Comparison of ENCODE assay signal across 21 mouse cellular contexts in genomic region chr5:64472415-64472814, GRCm38 (mm10).
A peak's percentile ranks its signal among the peaks of the same experiment; 100 is the strongest.
DNase-seq lines count a peak whose midpoint lies in the region; ATAC-seq and TF ChIP-seq lines count a peak whose summit lies in the region.
"Had no signal": no experiment of that assay in that cellular context is flagged by ENCODE, and none has a peak within 500 bp of the region (broad histone marks: within the 10 kb centered on the region; RNA-seq: fewer than 3 reads in every experiment).

No protein-coding gene starts in this region.

- 0 out of 2 replicates have a peak overlapping the region, but pooled peaks have one; percentile 24 for H3K4me2 ChIP-seq in heart, embryonic 16.5 days (ENCODE audit: low read depth, low read length)
- no peak overlapping the region for H3K4me2 ChIP-seq in heart, embryonic 11.5 days
- no peak overlapping the region for H3K4me2 ChIP-seq in kidney, postnatal 0 days (ENCODE audit: low read length)
- H3K4me2 ChIP-seq: forebrain, embryonic 12.5 days; heart, embryonic 15.5 days; limb, embryonic 12.5 days; liver, embryonic 12.5 days; midbrain, embryonic 11.5 days had no signal

- H3K9me3 ChIP-seq in heart, embryonic 16.5 days (replicated peaks; ENCODE audit: control insufficient read depth, low read length), result no peaks in the 10 kb centered on the region; the same call in 1 of the 2 replicates
- no peaks in the 10 kb centered on the region for H3K9me3 ChIP-seq in heart, embryonic 11.5 days (replicated peaks; ENCODE audit: control insufficient read depth, low read length)
- no peaks in the 10 kb centered on the region; the same call in 1 of the 2 replicates for H3K9me3 ChIP-seq in kidney, postnatal 0 days (replicated peaks; ENCODE audit: low read length)
- H3K9me3 ChIP-seq: forebrain, embryonic 12.5 days; G1E; heart, embryonic 15.5 days; limb, embryonic 12.5 days; liver, embryonic 12.5 days had no signal

- no peaks in the 10 kb centered on the region for H3K4me1 ChIP-seq in heart, embryonic 16.5 days (ENCODE audit: control insufficient read depth, insufficient read depth, low read length)
- no peaks in the 10 kb centered on the region for H3K4me1 ChIP-seq in heart, embryonic 11.5 days (ENCODE audit: control insufficient read depth, insufficient read depth, low read length)
- no peaks in the 10 kb centered on the region for H3K4me1 ChIP-seq in kidney, postnatal 0 days (replicated peaks; ENCODE audit: insufficient read depth, low read length)
- H3K4me1 ChIP-seq: heart, embryonic 15.5 days; limb, embryonic 12.5 days had no signal

- no peak for TF ChIP-seq CTCF in kidney, postnatal 0 days (IDR thresholded peaks at IDR 0.05; ENCODE audit: low read depth)

- H3K9ac ChIP-seq in heart, embryonic 16.5 days (ENCODE audit: low read length), result no peak overlapping the region
- H3K9ac ChIP-seq in heart, embryonic 11.5 days (ENCODE audit: low read depth, low read length), result no peak overlapping the region
- H3K9ac ChIP-seq in kidney, postnatal 0 days (ENCODE audit: low read depth, low read length), result no peak overlapping the region
- H3K9ac ChIP-seq: forebrain, embryonic 12.5 days; heart, embryonic 15.5 days; limb, embryonic 12.5 days; liver, embryonic 12.5 days had no signal

- no peak for ATAC-seq in heart, embryonic 16.5 days (replicated peaks; ENCODE audit: extremely low read depth, insufficient read depth, low FRiP score)
- ATAC-seq in heart, embryonic 11.5 days (replicated peaks; ENCODE audit: insufficient number of reproducible peaks, low FRiP score, low TSS enrichment), result no peak
- no peak for ATAC-seq in kidney, postnatal 0 days (replicated peaks; ENCODE audit: low FRiP score, low read depth)
- ATAC-seq: hindbrain, embryonic 16.5 days; liver, embryonic 12.5 days had no signal

- no peaks in the 10 kb centered on the region for H3K36me3 ChIP-seq in heart, embryonic 16.5 days (ENCODE audit: control insufficient read depth, insufficient read depth)
- no peaks in the 10 kb centered on the region for H3K36me3 ChIP-seq in heart, embryonic 11.5 days (ENCODE audit: control insufficient read depth, insufficient read depth, low read length)
- no peaks in the 10 kb centered on the region for H3K36me3 ChIP-seq in kidney, postnatal 0 days (ENCODE audit: insufficient read depth, low read length)
- H3K36me3 ChIP-seq: forebrain, embryonic 12.5 days; G1E; heart, embryonic 15.5 days; limb, embryonic 12.5 days; liver, embryonic 12.5 days had no signal

- no peak overlapping the region for H3K4me3 ChIP-seq in heart, embryonic 16.5 days (ENCODE audit: low read length)
- H3K4me3 ChIP-seq in heart, embryonic 11.5 days (ENCODE audit: low read depth, low read length), result no peak overlapping the region
- H3K4me3 ChIP-seq in kidney, postnatal 0 days (replicated peaks; ENCODE audit: low read depth, low read length), result no peak overlapping the region
- H3K4me3 ChIP-seq: forebrain, embryonic 12.5 days; heart, embryonic 15.5 days; limb, embryonic 12.5 days; liver, embryonic 12.5 days had no signal

- no peaks in the 10 kb centered on the region for H3K27me3 ChIP-seq in heart, embryonic 16.5 days (ENCODE audit: control insufficient read depth, insufficient read depth, low read length)
- H3K27me3 ChIP-seq in heart, embryonic 11.5 days (ENCODE audit: control insufficient read depth, insufficient read depth, low read length), result no peaks in the 10 kb centered on the region
- H3K27me3 ChIP-seq in kidney, postnatal 0 days (ENCODE audit: insufficient read depth, low read length), result no peaks in the 10 kb centered on the region
- H3K27me3 ChIP-seq: forebrain, embryonic 12.5 days; heart, embryonic 15.5 days; limb, embryonic 12.5 days had no signal

- peak; percentile 85 for DNase-seq in CD4-positive helper T cell, adult 2 months (ENCODE audit: low read depth, low spot score)
- DNase-seq in CD4-positive, CD25-positive, alpha-beta regulatory T cell, adult 2 months (ENCODE audit: low read depth, low spot score), result peak; percentile 71
- DNase-seq in kidney, postnatal 0 days (ENCODE audit: low spot score), result peak; percentile 16
- no peak for DNase-seq in thymus, postnatal 4 days
- no peak for DNase-seq in embryo, embryonic 10.5 days (ENCODE audit: low spot score)
- DNase-seq: cerebellum, adult 11-12 months; cerebellum, postnatal 36 days; heart, adult 18-20 months; lung, adult 2 months; lung, postnatal 4 days; retina, postnatal 1 day; thymus, postnatal 14 days had no signal

- no peak overlapping the region for H3K27ac ChIP-seq in heart, embryonic 16.5 days (ENCODE audit: low read length)
- H3K27ac ChIP-seq in heart, embryonic 11.5 days (ENCODE audit: low read depth, low read length), result no peak overlapping the region
- no peak overlapping the region for H3K27ac ChIP-seq in kidney, postnatal 0 days
- H3K27ac ChIP-seq: forebrain, embryonic 12.5 days; heart, embryonic 15.5 days; limb, embryonic 12.5 days; liver, embryonic 12.5 days had no signal

- WGBS in heart, embryonic 16.5 days, result 43% methylated on average over 10 of the region's 10 CpGs
- 47% methylated on average over 10 of the region's 10 CpGs for WGBS in heart, embryonic 11.5 days (ENCODE audit: insufficient replicate concordance)
- WGBS in kidney, postnatal 0 days, result 53% methylated on average over 10 of the region's 10 CpGs

Comparison
In these comparisons a context has a peak if more than half of its experiments do, and no peak if none do; other contexts are left out.
1. DNase-seq: peak in CD4-positive helper T cell, adult 2 months (single experiment), CD4-positive, CD25-positive, alpha-beta regulatory T cell, adult 2 months (single experiment) and kidney, postnatal 0 days (single experiment); none in thymus, postnatal 4 days (single experiment) and embryo, embryonic 10.5 days (single experiment).